Comparison of ENCODE assay signal across 19 mouse cellular contexts in the genomic region with DNA sequence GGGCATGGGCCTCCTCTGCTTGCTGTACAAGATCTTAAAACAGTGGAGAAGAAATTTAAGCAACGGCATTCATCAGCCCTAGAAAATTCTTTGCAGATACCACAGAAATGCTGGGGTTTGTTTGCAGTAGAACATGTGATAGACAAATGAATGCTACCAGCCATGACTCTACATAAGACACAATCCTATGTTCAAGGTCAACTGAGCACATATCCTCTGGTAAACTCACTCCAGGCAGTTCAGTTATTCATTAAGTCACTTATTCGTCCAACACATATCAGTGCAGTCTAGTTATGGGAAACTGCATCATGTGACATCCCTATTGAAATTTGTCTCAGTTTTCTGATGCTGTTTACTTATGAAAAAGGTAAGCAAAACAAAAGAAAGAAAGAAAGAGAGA.
DNase-seq lines count a peak whose midpoint lies in the region; ATAC-seq and TF ChIP-seq lines count a peak whose summit lies in the region.
"Had no signal": no experiment of that assay in that cellular context is flagged by ENCODE, and none has a peak within 500 bp of the region (broad histone marks: within the 10 kb centered on the region; RNA-seq: fewer than 3 reads in every experiment).

No protein-coding gene starts in this region.

- POLR2A ChIA-PET in Patski (lab: Charles Lee) = no interaction called here

- H3K36me3 ChIP-seq in stomach, postnatal 0 days (ENCODE audit: control insufficient read depth, insufficient read depth, low read length) = no peaks in the 10 kb centered on the region
- no peaks in the 10 kb centered on the region for H3K36me3 ChIP-seq in intestine, embryonic 15.5 days
- H3K36me3 ChIP-seq: G1E had no signal

- DNase-seq in Patski (ENCODE audit: low read depth, low spot score) = peak; percentile 25
- no peak for DNase-seq in stomach, postnatal 0 days (ENCODE audit: low spot score)
- no peak for DNase-seq in spleen, postnatal 10 days (ENCODE audit: low spot score in 2 of 2)
- DNase-seq: adrenal gland, adult 2 months; adrenal gland, adult 8-10 months; adrenal gland, postnatal 10 days; adrenal gland, postnatal 14 days; adrenal gland, postnatal 25 days; adrenal gland, postnatal 36 days; B cell, adult 2 months; cerebellum, adult 11 months; cerebellum, adult 11-12 months; cerebellum, adult 18-20 months; cerebellum, adult 2 months had no signal

- no peak for TF ChIP-seq CTCF in Patski (IDR thresholded peaks at IDR 0.05)
- no peak for TF ChIP-seq CTCF in stomach, postnatal 0 days (IDR thresholded peaks at IDR 0.05; ENCODE audit: low read depth)

- H3K4me3 ChIP-seq in stomach, postnatal 0 days (ENCODE audit: low read depth, low read length) = no peak overlapping the region
- no peak overlapping the region for H3K4me3 ChIP-seq in intestine, embryonic 15.5 days (replicated peaks)

- CTCF ChIA-PET in Patski (lab: Charles Lee) = no interaction called here

- in situ Hi-C loops in Patski (cut with MboI; ENCODE audit: low pct_unique_long_range_greater_than_20kb) = no loop called here

- TF ChIP-seq EP300 in stomach, postnatal 0 days (optimal IDR thresholded peaks at IDR 0.05) = no peak

- 63% methylated on average over 2 of the region's 2 CpGs for WGBS in stomach, postnatal 0 days
- WGBS in intestine, embryonic 15.5 days = 76% methylated on average over 2 of the region's 2 CpGs

- no peak overlapping the region for H3K9ac ChIP-seq in stomach, postnatal 0 days (ENCODE audit: low read length)
- H3K9ac ChIP-seq in intestine, embryonic 15.5 days = no peak overlapping the region

- no peak overlapping the region for H3K4me2 ChIP-seq in stomach, postnatal 0 days (replicated peaks; ENCODE audit: low read depth)
- no peak overlapping the region for H3K4me2 ChIP-seq in intestine, embryonic 15.5 days (replicated peaks)

- H3K4me1 ChIP-seq in stomach, postnatal 0 days (replicated peaks; ENCODE audit: control insufficient read depth, insufficient read depth) = no peaks in the 10 kb centered on the region
- no peaks in the 10 kb centered on the region for H3K4me1 ChIP-seq in intestine, embryonic 15.5 days (replicated peaks)

- H3K27ac ChIP-seq in stomach, postnatal 0 days (replicated peaks) = no peak overlapping the region
- H3K27ac ChIP-seq in intestine, embryonic 15.5 days = no peak overlapping the region

- ATAC-seq in Patski = peak; percentile 76
- ATAC-seq in stomach, postnatal 0 days (ENCODE audit: low FRiP score, low TSS enrichment) = peak; percentile 72; the same call in 1 of the 2 replicates
- no peak for ATAC-seq in intestine, embryonic 15.5 days
- ATAC-seq: activated CD4-positive, CD25-positive, alpha-beta regulatory T cell, adult 4 months; CD4-positive, CD25-positive, alpha-beta regulatory T cell, adult 4 months had no signal

- no peaks in the 10 kb centered on the region for H3K27me3 ChIP-seq in Patski
- no peaks in the 10 kb centered on the region for H3K27me3 ChIP-seq in stomach, postnatal 0 days (ENCODE audit: control insufficient read depth, insufficient read depth, low read length)
- H3K27me3 ChIP-seq in intestine, embryonic 15.5 days (replicated peaks) = no peaks in the 10 kb centered on the region
- H3K27me3 ChIP-seq: CH12.LX had no signal

- no peaks in the 10 kb centered on the region for H3K9me3 ChIP-seq in stomach, postnatal 0 days (ENCODE audit: control insufficient read depth, low read length)
- H3K9me3 ChIP-seq in intestine, embryonic 15.5 days = no peaks in the 10 kb centered on the region
- H3K9me3 ChIP-seq: G1E had no signal
